Mouse (Mus musculus): ENCODE measurements around the gene Cd63. TPM values are rescaled to one million over a fixed set of nuclear protein-coding genes. Genes with fewer than 3 reads are reported as not detected.

The Cd63 gene
- polyA plus RNA-seq, 1 experiment from 2014 or later = 199 TPM

DNA sequence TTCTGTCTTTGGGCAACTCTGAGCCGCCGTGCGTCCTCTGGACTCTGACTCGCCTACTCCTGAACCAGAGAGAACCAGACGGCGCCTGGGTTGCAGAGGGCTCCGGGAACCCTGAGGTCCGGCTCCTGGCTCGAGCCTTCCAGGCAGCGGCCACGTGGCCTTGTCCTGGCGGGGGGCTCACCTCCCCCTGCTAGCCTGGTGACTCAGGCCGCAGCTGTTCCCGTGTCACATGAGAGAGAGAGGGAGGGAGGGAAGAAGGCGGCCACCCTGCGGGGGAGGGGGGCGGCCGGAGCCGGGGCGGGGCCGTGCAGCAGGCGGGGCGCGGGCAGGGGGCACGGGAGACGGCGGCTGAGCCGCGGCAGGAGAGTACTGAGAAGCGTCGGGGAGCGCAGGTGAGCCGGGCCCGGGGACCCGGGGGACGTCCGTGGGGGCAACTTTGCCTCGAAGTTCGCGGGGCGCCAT lies 8.8 kb downstream of the Cd63 start:
- peak; percentile 75 for ATAC-seq (ENCODE audit: low FRiP score, low read depth)
- no peaks in the 10 kb centered on the region for H3K9me3 ChIP-seq
- peaks cover 16% of the 10 kb centered on the region; the same call in 1 of the 2 replicates for H3K4me1 ChIP-seq
- H3K4me3 ChIP-seq = peak overlapping the region; percentile 74
- peak overlapping the region; percentile 86 for H3K9ac ChIP-seq
- 1% methylated on average over 41 of the region's 41 CpGs for WGBS
- no peak overlapping the region for H3K27ac ChIP-seq
- H3K36me3 ChIP-seq = no peaks in the 10 kb centered on the region
- H3K4me2 ChIP-seq (replicated peaks) = peak overlapping the region; percentile 87
- no peaks in the 10 kb centered on the region for H3K27me3 ChIP-seq (replicated peaks)

DNA sequence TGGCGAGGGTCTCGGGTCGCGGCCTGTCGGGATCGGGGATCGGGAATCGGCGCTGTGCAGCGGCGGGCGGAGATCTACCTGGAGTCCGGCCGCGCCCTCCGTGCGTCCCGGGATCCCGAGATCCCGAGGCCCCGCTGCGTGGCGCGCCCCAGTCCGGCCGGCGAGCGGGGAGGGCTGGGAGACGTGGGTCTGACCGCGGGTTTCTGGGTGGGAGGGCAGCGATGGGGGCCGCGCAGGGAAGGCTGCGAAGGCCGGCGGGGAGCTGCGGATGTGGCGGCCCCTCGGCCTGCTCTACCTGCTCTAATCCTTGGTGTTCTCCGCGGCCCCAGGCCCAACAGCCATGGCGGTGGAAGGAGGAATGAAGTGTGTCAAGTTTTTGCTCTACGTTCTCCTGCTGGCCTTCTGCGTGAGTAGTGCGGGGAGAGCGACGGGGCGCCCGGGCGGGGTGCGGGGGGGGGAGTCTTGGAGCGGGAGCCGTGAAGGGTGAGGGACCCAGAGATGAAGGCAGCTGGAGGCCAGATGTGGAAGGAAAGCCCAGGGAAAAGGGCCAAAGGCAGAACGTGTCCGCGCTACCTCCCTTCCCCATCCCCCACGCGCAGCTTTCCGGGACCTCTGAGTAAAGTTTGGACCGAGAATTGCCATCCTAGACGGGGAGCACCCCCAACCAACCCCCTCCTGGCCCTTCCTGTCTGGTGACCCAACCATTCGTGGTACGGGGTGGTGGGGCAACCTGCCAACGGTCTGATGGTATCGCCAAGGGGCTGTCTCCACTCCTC lies 9.5 kb downstream of the Cd63 start:
- H3K27ac ChIP-seq = no peak overlapping the region
- 3% methylated on average over 65 of the region's 66 CpGs for WGBS

DNA sequence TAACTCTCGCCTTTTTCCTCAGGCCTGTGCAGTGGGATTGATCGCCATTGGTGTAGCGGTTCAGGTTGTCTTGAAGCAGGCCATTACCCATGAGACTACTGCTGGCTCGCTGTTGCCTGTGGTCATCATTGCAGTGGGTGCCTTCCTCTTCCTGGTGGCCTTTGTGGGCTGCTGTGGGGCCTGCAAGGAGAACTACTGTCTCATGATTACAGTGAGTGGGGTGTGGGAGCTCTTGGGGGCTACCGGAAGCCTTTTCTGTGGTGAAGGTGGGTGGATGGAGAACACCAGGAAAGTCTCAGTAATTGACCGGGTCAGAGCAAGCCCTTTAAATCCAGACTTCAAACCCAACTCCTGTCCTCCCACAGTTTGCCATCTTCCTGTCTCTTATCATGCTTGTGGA lies 10.6 kb downstream of the Cd63 start:
- no peaks in the 10 kb centered on the region for H3K9me3 ChIP-seq
- peak overlapping the region; percentile 87 for H3K4me2 ChIP-seq (replicated peaks)
- no peak overlapping the region for H3K9ac ChIP-seq
- H3K27me3 ChIP-seq (replicated peaks) = no peaks in the 10 kb centered on the region
- 0 out of 2 replicates have a peak overlapping the region, but pooled peaks have one; percentile 74 for H3K4me3 ChIP-seq
- H3K27ac ChIP-seq = no peak overlapping the region
- 92% methylated on average over 6 of the region's 6 CpGs for WGBS
- no peaks in the 10 kb centered on the region for H3K36me3 ChIP-seq
- H3K4me1 ChIP-seq = peaks cover 16% of the 10 kb centered on the region; the same call in 1 of the 2 replicates
- no peak for ATAC-seq (ENCODE audit: low FRiP score, low read depth)

More for the DNA sequence above, 9.5 kb downstream of the Cd63 start:
- peak; percentile 10 for ATAC-seq (ENCODE audit: low FRiP score, low read depth)
- H3K4me2 ChIP-seq (replicated peaks) = peak overlapping the region; percentile 87
- H3K4me1 ChIP-seq = peaks cover 16% of the 10 kb centered on the region; the same call in 1 of the 2 replicates
- H3K27me3 ChIP-seq (replicated peaks) = no peaks in the 10 kb centered on the region
- H3K9ac ChIP-seq = peak overlapping the region; percentile 86
- no peaks in the 10 kb centered on the region for H3K9me3 ChIP-seq
- peak overlapping the region; percentile 74 for H3K4me3 ChIP-seq
- no peaks in the 10 kb centered on the region for H3K36me3 ChIP-seq

DNA sequence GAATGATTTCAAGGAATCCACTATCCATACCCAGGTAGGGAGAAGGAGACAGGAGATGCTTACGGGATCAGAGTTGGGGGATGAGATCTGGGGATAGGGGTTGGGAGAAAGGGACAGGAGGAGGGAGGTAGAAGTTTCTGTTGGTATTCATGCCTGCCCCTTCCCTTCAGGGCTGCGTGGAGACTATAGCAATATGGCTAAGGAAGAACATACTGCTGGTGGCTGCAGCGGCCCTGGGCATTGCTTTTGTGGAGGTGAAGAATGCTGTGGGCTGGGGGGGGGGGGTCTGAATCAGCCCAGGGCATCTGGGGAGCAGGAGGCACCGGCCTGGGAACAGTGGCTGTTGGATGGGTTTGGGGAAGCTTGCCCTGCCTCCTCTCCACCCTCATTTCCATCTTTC lies 11.5 kb downstream of the Cd63 start:
- peaks cover 16% of the 10 kb centered on the region; the same call in 1 of the 2 replicates for H3K4me1 ChIP-seq
- no peak overlapping the region for H3K27ac ChIP-seq
- no peaks in the 10 kb centered on the region for H3K27me3 ChIP-seq (replicated peaks)
- peaks cover under 1% of the 10 kb centered on the region; the same call in 1 of the 2 replicates for H3K36me3 ChIP-seq
- H3K9me3 ChIP-seq = no peaks in the 10 kb centered on the region
- no peak for ATAC-seq (ENCODE audit: low FRiP score, low read depth)
- no peak overlapping the region for H3K4me3 ChIP-seq
- H3K9ac ChIP-seq = no peak overlapping the region
- H3K4me2 ChIP-seq (replicated peaks) = no peak overlapping the region
- 87% methylated on average over 4 of the region's 4 CpGs for WGBS

DNA sequence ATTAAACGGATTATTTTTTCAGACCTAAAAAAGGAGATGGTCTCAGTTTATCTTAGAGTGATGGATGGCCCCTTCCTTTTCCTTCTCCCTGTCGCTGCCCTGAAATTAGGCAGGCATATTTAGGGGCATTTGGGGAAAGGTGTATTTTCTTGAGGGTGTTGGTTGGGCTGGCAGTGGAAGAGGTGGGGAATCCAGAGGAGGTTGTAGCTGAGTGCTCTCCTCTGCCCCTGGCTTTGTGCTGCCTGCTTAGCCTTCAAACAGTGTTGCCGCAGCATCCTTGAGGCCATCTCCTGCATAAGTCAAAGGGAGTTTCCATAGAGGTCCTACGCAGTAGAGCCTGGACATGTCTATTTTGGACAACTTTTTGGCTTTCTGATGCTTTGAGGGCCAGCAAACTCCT lies 12.0 kb downstream of the Cd63 start:
- no peaks in the 10 kb centered on the region for H3K27me3 ChIP-seq (replicated peaks)
- H3K27ac ChIP-seq = no peak overlapping the region
- H3K4me1 ChIP-seq = peaks cover 16% of the 10 kb centered on the region; the same call in 1 of the 2 replicates
- H3K4me3 ChIP-seq = no peak overlapping the region
- no peak for ATAC-seq (ENCODE audit: low FRiP score, low read depth)
- H3K9ac ChIP-seq = no peak overlapping the region
- H3K9me3 ChIP-seq = no peaks in the 10 kb centered on the region
- 89% methylated on average over 4 of the region's 4 CpGs for WGBS
- no peak overlapping the region for H3K4me2 ChIP-seq (replicated peaks)
- H3K36me3 ChIP-seq = peaks cover 6% of the 10 kb centered on the region

DNA sequence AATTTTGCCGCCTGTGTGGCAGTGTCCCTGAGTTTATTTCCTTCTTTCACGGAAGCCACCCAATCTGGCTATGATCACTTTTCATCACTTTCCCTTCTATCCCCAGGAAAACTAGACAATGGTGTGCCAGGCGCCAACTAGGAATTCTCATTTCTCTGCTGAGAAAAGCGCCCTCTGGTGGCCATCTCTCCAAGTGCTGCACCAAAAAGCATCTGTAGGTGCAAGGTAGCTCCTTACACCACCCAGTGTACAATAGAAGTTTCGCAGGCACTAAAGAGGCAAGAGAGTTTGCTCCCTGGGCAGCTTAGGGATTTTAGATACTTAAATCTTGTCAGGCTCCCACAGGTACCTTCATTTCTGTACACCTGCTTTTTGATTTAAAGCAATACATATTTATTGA lies 12.4 kb downstream of the Cd63 start:
- H3K9ac ChIP-seq = no peak overlapping the region
- no peak overlapping the region for H3K27ac ChIP-seq
- peaks cover 17% of the 10 kb centered on the region; the same call in 1 of the 2 replicates for H3K4me1 ChIP-seq
- H3K4me2 ChIP-seq (replicated peaks) = no peak overlapping the region
- H3K4me3 ChIP-seq = no peak overlapping the region
- H3K9me3 ChIP-seq = no peaks in the 10 kb centered on the region
- H3K36me3 ChIP-seq = peaks cover 9% of the 10 kb centered on the region
- no peaks in the 10 kb centered on the region for H3K27me3 ChIP-seq (replicated peaks)
- peak; percentile 42 for ATAC-seq (ENCODE audit: low FRiP score, low read depth)
- 8% methylated on average over 5 of the region's 5 CpGs for WGBS

DNA sequence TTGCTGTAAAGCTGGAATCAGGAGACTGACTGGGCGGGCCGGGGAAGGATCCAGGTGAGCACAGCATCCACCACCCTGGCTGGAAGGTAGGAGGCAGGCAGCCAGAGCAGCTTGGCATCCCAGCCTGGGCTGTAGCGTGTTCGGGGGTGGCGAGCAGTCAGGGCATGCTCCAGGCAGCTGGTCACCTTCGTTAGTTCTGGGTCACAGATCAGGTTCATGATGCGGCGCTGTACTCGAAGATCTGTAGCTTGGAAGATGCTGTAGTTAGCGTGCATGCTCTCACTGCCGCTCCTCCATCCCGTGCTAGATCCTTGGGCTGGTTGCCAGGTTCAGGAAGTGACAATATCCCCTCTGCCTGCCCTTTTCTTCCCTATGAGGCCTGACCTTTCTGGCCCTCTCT lies 12.9 kb downstream of the Cd63 start:
- Histone ChIP-seq H3K4me1 (peaks cover 19% of the 10 kb centered on the region; the same call in 1 of the 2 replicates), H3K27me3 (replicated peaks) (no peaks in the 10 kb centered on the region), H3K9me3 (no peaks in the 10 kb centered on the region), H3K36me3 (peaks cover 11% of the 10 kb centered on the region), H3K4me3 (no peak overlapping the region), H3K4me2 (replicated peaks) (no peak overlapping the region), H3K9ac (no peak overlapping the region), H3K27ac (no peak overlapping the region)
- WGBS = 84% methylated on average over 12 of the region's 12 CpGs
- peak; percentile 10; the same call in 1 of the 2 replicates for ATAC-seq (ENCODE audit: low FRiP score, low read depth)

DNA sequence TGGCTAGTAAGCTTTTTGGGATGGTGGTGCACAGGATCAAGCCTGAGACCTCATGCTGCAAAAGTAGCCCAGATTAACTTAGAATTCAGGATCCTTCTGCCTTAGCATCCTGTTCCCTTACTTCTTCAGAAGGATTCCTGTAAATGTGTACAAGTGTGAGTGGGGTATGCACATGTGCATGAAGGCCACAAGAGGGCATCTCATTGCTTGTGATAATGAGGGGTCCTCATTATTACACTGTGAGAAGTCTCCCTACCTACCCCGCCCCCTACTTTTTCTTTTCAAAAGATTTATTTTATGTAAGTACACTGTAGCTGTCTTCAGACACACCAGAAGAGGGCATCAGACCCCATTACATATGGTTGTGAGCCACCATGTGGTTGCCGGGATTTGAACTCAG lies 14.8 kb downstream of the Cd63 start:
- Histone ChIP-seq H3K4me2 (replicated peaks) (no peak overlapping the region), H3K27me3 (replicated peaks) (no peaks in the 10 kb centered on the region), H3K27ac (no peak overlapping the region), H3K4me1 (peaks cover 14% of the 10 kb centered on the region), H3K36me3 (peaks cover 11% of the 10 kb centered on the region), H3K9me3 (no peaks in the 10 kb centered on the region), H3K9ac (no peak overlapping the region), H3K4me3 (no peak overlapping the region)
- 91% methylated on average over 2 of the region's 2 CpGs for WGBS
- ATAC-seq (ENCODE audit: low FRiP score, low read depth) = no peak

DNA sequence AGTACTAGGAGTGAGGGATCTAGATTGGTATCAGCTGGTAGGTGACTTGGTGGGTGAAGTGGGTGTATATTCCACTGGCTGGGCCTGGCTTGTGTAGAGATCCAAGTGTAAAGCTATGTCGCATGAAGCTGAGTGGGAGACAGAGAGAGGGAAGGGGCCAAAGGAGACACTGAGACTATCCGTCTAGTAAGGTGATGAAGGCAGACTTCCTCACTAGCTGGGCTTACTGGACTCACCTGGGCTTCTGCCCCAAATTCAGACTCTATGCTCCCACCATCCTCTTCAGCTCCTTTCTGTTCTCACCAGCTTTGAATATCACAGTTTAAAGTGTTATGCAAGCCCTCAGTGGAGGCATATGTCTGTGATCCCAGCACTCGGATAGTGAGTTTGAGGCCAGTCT lies 15.9 kb downstream of the Cd63 start:
- H3K27me3 ChIP-seq (replicated peaks) = no peaks in the 10 kb centered on the region
- over 99% methylated on average over 3 of the region's 3 CpGs for WGBS
- peaks cover 11% of the 10 kb centered on the region for H3K36me3 ChIP-seq

DNA sequence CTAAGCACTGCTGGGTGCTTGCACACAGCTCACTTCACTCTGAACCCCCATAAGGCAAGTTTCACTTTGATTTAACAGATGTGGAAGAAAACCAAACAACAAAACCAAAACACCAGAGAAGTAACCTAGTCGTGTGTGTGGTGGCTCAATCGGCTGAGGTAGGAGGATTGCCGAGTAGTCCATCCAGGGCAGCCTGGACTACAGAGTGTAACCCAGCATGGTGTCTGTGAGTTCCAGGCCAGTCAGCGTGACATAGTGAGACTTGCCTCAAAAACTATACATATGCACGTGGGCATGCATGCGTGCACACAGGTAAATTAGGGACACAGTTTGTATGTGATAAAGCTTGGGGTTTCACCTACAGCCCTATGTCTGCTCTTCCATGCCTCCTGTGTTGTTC lies 16.6 kb downstream of the Cd63 start:
- H3K9ac ChIP-seq = no peak overlapping the region
- no peak overlapping the region for H3K4me3 ChIP-seq
- WGBS = 91% methylated on average over 6 of the region's 6 CpGs
- H3K4me1 ChIP-seq = peaks cover 23% of the 10 kb centered on the region
- H3K27me3 ChIP-seq (replicated peaks) = no peaks in the 10 kb centered on the region
- no peaks in the 10 kb centered on the region for H3K9me3 ChIP-seq
- ATAC-seq (ENCODE audit: low FRiP score, low read depth) = no peak
- H3K4me2 ChIP-seq (replicated peaks) = no peak overlapping the region
- peaks cover 11% of the 10 kb centered on the region for H3K36me3 ChIP-seq
- H3K27ac ChIP-seq = no peak overlapping the region

More for the DNA sequence above, 15.9 kb downstream of the Cd63 start:
- Histone ChIP-seq H3K4me3 (no peak overlapping the region), H3K9me3 (no peaks in the 10 kb centered on the region), H3K9ac (no peak overlapping the region), H3K27ac (no peak overlapping the region), H3K4me2 (replicated peaks) (no peak overlapping the region), H3K4me1 (peaks cover 15% of the 10 kb centered on the region)
- ATAC-seq (ENCODE audit: low FRiP score, low read depth) = no peak

DNA sequence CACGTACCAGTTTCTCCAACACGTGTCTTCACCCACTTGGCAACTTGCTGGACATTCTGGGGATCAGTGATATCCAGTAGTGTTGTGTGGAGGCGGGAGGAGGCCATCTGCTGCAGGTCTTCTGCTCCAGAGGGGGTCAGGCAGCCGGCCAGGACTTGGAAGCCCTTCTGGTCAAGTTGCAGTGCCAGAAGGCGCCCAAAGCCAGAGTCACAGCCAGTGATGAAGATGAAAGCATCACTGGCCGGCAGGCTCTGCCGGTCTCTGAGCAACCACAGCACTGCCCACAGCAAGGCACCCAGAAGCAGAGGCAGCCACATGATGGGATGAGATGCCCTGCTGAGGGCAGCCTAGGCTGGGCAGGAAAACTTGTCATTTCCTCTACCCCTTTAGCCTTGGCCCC lies 17.5 kb downstream of the Cd63 start:
- Histone ChIP-seq H3K4me3 (no peak overlapping the region), H3K27ac (no peak overlapping the region), H3K27me3 (replicated peaks) (no peaks in the 10 kb centered on the region), H3K9me3 (no peaks in the 10 kb centered on the region), H3K36me3 (peaks cover 11% of the 10 kb centered on the region), H3K9ac (no peak overlapping the region), H3K4me1 (peaks cover 28% of the 10 kb centered on the region), H3K4me2 (replicated peaks) (no peak overlapping the region)
- WGBS = 78% methylated on average over 7 of the region's 7 CpGs
- no peak for ATAC-seq (ENCODE audit: low FRiP score, low read depth)

DNA sequence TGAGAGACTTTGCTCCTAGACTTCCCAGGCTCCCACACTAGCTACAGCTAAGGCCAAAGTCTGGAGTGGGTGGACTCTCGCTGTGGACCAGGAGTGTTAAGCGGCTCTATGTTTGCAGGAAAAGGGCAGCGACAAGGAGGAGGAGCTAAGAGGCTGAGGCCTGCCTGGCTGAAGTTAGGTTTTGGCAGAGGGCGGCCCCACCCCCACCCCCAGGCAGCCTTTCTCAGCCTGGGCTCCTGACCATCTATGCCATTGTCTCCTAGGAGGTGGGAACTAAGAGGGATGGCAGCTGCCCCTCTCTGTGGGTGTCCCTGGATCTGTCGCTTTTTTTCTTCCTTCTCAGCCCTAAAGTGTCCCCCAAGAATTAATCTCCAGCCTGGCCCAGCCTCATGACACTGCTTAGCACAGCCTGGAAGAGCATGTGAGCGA lies 18.4 kb downstream of the Cd63 start:
- Histone ChIP-seq H3K9ac (no peak overlapping the region; the same call in 1 of the 2 replicates), H3K27me3 (replicated peaks) (no peaks in the 10 kb centered on the region), H3K27ac (0 out of 2 replicates have a peak overlapping the region, but pooled peaks have one; percentile 42), H3K4me1 (peaks cover 35% of the 10 kb centered on the region), H3K4me2 (replicated peaks) (0 out of 2 replicates have a peak overlapping the region, but pooled peaks have one; percentile 1), H3K4me3 (no peak overlapping the region), H3K9me3 (no peaks in the 10 kb centered on the region), H3K36me3 (peaks cover 11% of the 10 kb centered on the region)
- no peak for ATAC-seq (ENCODE audit: low FRiP score, low read depth)
- WGBS = 21% methylated on average over 6 of the region's 6 CpGs
